Mouse (Mus musculus) myocyte (in vitro differentiated cells): ENCODE measurements around the gene Unc93b1.

Source experiments
- CEBPB ChIP-seq: IDR thresholded peaks from 2 replicates; pipeline ENCODE4 v1.6.1; 2011; ENCODE audit warnings: mild to moderate bottlenecking, moderate library complexity; ENCODE audit not compliant: poor library complexity, insufficient read depth, severe bottlenecking
- E2F4 ChIP-seq: IDR thresholded peaks from one replicate; pipeline ENCODE4 v1.6.1; 2011; ENCODE audit warnings: mild to moderate bottlenecking, control low read depth, moderate library complexity; ENCODE audit not compliant: insufficient read depth
- MAX ChIP-seq: IDR thresholded peaks from one replicate; pipeline ENCODE4 v1.6.1; 2011; ENCODE audit warnings: low read depth, mild to moderate bottlenecking, control low read depth
- MYOD1 ChIP-seq, 3 experiments: IDR thresholded peaks; one replicate each; pipeline ENCODE4 v1.6.1; 2011; ENCODE audit warnings: control low read depth in 2 of 3, low read depth in 2 of 3, mild to moderate bottlenecking in 2 of 3, moderate library complexity in 1 of 3; ENCODE audit not compliant: insufficient read length in 2 of 3, control insufficient read depth in 1 of 3
- MYOG ChIP-seq, 3 experiments: IDR thresholded peaks; one replicate each; pipeline ENCODE4 v1.6.1; 2011; ENCODE audit warnings: control low read depth in 2 of 3, low read depth in 2 of 3, mild to moderate bottlenecking in 2 of 3; ENCODE audit not compliant: insufficient read length in 2 of 3, control insufficient read depth in 1 of 3, insufficient read depth in 1 of 3
- POLR2A ChIP-seq: IDR thresholded peaks from one replicate; pipeline ENCODE4 v1.6.1; 2011; ENCODE audit warnings: low read depth, mild to moderate bottlenecking, control low read depth, moderate library complexity; ENCODE audit not compliant: insufficient read length
- POLR2AphosphoS2 ChIP-seq: IDR thresholded peaks from one replicate; pipeline ENCODE4 v1.6.1; 2011; ENCODE audit warnings: low read depth, control low read depth; ENCODE audit not compliant: insufficient read length
- REST ChIP-seq: IDR thresholded peaks from one replicate; pipeline ENCODE4 v1.6.1; 2011; ENCODE audit warnings: mild to moderate bottlenecking, control low read depth, moderate library complexity; ENCODE audit not compliant: insufficient read depth, insufficient read length
- TCF12 ChIP-seq: IDR thresholded peaks from one replicate; pipeline ENCODE4 v1.6.1; 2011; ENCODE audit warnings: mild to moderate bottlenecking, control low read depth; ENCODE audit not compliant: poor library complexity, insufficient read depth, severe bottlenecking
- USF1 ChIP-seq: IDR thresholded peaks from one replicate; pipeline ENCODE4 v1.6.1; 2011; ENCODE audit warnings: low read depth, mild to moderate bottlenecking, control low read depth, moderate library complexity

DNA sequence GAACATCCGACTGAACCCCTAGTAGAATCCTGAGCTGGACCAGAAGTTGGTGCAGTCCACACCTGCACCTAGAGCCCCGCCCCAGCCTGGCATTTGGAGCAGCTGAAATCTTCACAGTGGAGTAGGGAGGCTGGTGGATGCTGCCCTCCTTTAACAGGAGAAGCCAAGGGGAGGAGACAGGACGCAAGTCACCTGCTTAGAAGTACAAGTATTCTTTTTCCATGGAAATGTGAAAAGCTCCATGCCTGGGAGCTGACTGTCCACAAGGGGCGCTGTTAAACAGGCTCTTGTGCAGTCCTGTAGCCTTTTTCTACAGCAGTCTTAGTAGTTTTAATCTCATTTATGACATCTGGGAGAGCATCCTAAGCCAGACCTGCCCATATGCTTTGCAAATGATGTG lies 53.8 kb downstream of the Unc93b1 start:
- TF ChIP-seq POLR2A (no peak), MAX (no peak), REST (no peak), CEBPB (no peak), POLR2AphosphoS2 (no peak), MYOD1 (IDR thresholded peaks at IDR 0.05; ENCODE audit: control insufficient read depth in 1 of 3, insufficient read length in 2 of 3, low read depth in 2 of 3) (no peak), USF1 (no peak), MYOG (IDR thresholded peaks at IDR 0.05; ENCODE audit: control insufficient read depth in 1 of 3, insufficient read depth in 1 of 3, insufficient read length in 2 of 3, low read depth in 2 of 3) (no peak), E2F4 (no peak), TCF12 (no peak)
